Mouse (Mus musculus) heart, postnatal 0 days (tissue): ENCODE data around the gene Gm14862. TPM values are rescaled to one million over a fixed set of nuclear protein-coding genes. Genes with fewer than 3 reads are reported as not detected.

ENCODE experiments used
- ATAC-seq: fragments of 200-750 bp; cut with Nextera tagmentation; 2 replicates; pipeline ENCODE4 v1.8.0; 2017; ENCODE audit warnings: low read depth, moderate number of reproducible peaks, moderate library complexity; ENCODE audit not compliant: insufficient read depth
- DNase-seq: peaks from one replicate; pipeline ENCODE4 v3.0.0-alpha.2; 2016; ENCODE audit warnings: low spot score
- H3K27ac ChIP-seq: fragments of 300-500 bp; sonication (generic); 2 replicates; pipeline ENCODE4 v1.5.1; 2014; ENCODE audit warnings: low read depth, mild to moderate bottlenecking
- H3K27me3 ChIP-seq: fragments of 300-500 bp; sonication (generic); 2 replicates; pipeline ENCODE4 v1.6.1; 2014; ENCODE audit warnings: low read length, mixed read lengths; ENCODE audit not compliant: control insufficient read depth, insufficient read depth
- H3K36me3 ChIP-seq: fragments of 300-500 bp; sonication (generic); replicated peaks from 2 replicates; pipeline ENCODE4 v1.6.1; 2014; ENCODE audit warnings: low read length, mixed read lengths; ENCODE audit not compliant: control insufficient read depth, insufficient read depth
- H3K4me1 ChIP-seq: fragments of 300-500 bp; sonication (generic); 2 replicates; pipeline ENCODE4 v1.6.1; 2014; ENCODE audit warnings: antibody characterized with exemption; ENCODE audit not compliant: control insufficient read depth, insufficient read depth
- H3K4me2 ChIP-seq: fragments of 300-500 bp; sonication (generic); 2 replicates; pipeline ENCODE4 v1.6.1; 2014; ENCODE audit warnings: low read depth, mild to moderate bottlenecking, low read length, moderate library complexity
- H3K4me3 ChIP-seq: fragments of 300-500 bp; sonication (generic); 2 replicates; pipeline ENCODE4 v1.5.1; 2014; ENCODE audit warnings: low read depth, low read length
- H3K9ac ChIP-seq: fragments of 300-500 bp; sonication (generic); replicated peaks from 2 replicates; pipeline ENCODE4 v1.6.1; 2014; ENCODE audit warnings: low read depth, low read length, mixed read lengths
- H3K9me3 ChIP-seq: fragments of 300-500 bp; sonication (generic); replicated peaks from 2 replicates; pipeline ENCODE4 v1.6.1; 2016; ENCODE audit warnings: low read length; ENCODE audit not compliant: control insufficient read depth
- CTCF ChIP-seq: IDR thresholded peaks from 2 replicates; pipeline ENCODE4 v1.5.1; 2016; ENCODE audit warnings: antibody characterized with exemption, control low read depth, low read depth
- EP300 ChIP-seq: IDR thresholded peaks from 2 replicates; pipeline ENCODE4 v1.6.1; 2016; ENCODE audit warnings: antibody characterized with exemption, low read depth
- WGBS: fragments of 180-500 bp; shearing (Covaris S2); extraction: QIAGEN DNeasy Blood & Tissue Kit; methylation state at CpG from one replicate; pipeline ENCODE4 v1.1.7; 2014; 5-methylcytosine and 5-hydroxymethylcytosine counted together
- polyA plus RNA-seq: library from polyadenylated mRNA; unstranded; fragments of >200 nt; fragmentation: Nextera tagmentation; extraction: Ambion mirVana; gene quantifications from 2 replicates; pipeline ENCODE4 v1.2.1, GENCODE M21; 2015
- total RNA-seq: library from RNA; depleted of rRNA; stranded (reverse); fragments of >200 nt; gene quantifications from 2 replicates; pipeline ENCODE4 v1.2.3, GENCODE M21; 2014; ENCODE audit warnings: low replicate concordance

The Gm14862 gene
- total and polyA plus RNA-seq, 2 experiments from 2014 or later, result not detected

DNA sequence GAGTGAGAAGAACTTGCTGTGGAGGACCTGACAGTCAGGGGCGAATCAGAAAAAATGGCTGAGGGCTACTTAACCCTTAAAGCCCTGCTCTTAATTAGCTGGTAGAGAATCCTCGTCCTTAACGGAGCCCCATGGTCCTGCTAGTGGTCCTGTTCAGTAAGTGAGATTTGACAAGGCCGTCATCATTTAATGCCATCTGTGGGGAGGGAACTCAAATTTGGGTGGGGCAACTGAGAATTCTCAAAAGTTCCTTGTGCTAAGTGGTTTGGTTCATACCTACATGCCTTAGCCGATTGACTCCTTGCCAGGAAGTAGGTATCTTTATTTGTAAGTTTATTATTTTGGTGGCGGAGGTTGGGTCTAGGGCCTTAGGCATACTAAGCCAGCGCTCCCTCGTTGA lies 17.6 kb upstream of the Gm14862 start:
- no peak for ATAC-seq
- H3K9ac ChIP-seq, result no peak overlapping the region
- no peak overlapping the region for H3K4me2 ChIP-seq
- no peaks in the 10 kb centered on the region for H3K27me3 ChIP-seq
- DNase-seq, result no peak
- H3K4me1 ChIP-seq, result no peaks in the 10 kb centered on the region
- H3K36me3 ChIP-seq, result no peaks in the 10 kb centered on the region
- no peak overlapping the region for H3K27ac ChIP-seq
- 75% methylated on average over 8 of the region's 8 CpGs for WGBS
- H3K9me3 ChIP-seq, result no peaks in the 10 kb centered on the region
- H3K4me3 ChIP-seq, result no peak overlapping the region
- no peak for TF ChIP-seq EP300
- no peak for TF ChIP-seq CTCF

DNA sequence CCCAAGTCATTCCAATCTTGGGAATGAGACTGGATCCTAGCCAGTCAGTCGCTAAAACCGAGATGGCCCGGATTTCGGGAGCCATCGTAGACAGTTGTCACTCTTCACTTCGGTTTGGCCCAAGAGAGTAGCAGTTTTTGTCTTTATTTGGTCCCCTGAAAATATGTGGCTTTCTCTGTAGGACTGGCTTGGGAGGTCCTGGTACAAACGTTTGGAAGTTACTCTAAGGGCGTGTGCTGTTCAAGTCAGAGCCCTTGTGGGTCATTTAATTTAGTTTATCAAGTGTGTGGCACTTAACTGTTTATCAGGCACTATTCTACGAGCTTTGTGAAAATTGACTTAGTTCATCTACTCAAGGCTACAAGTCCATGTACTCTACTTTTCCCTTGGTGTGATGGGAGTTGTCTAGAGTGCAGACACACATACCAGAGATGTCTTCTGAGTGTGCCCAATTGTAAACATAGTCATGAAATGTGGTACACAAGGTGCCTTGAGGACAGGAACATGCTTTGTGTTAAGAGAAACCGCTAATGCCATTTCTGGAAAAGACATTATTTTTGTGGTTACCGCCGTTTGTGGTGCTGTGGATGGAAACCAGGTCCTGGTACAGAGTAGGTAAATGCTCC lies 16.8 kb upstream of the Gm14862 start:
- H3K27ac ChIP-seq, result peak overlapping the region; percentile 81
- H3K4me1 ChIP-seq, result no peaks in the 10 kb centered on the region
- no peak for TF ChIP-seq CTCF
- H3K36me3 ChIP-seq, result no peaks in the 10 kb centered on the region
- H3K9ac ChIP-seq, result peak overlapping the region; percentile 56
- H3K27me3 ChIP-seq, result no peaks in the 10 kb centered on the region
- H3K4me3 ChIP-seq, result peak overlapping the region; percentile 68
- H3K9me3 ChIP-seq, result no peaks in the 10 kb centered on the region
- peak overlapping the region; percentile 61 for H3K4me2 ChIP-seq
- 57% methylated on average over 12 of the region's 12 CpGs for WGBS
- ATAC-seq (no peak), DNase-seq (no peak)

DNA sequence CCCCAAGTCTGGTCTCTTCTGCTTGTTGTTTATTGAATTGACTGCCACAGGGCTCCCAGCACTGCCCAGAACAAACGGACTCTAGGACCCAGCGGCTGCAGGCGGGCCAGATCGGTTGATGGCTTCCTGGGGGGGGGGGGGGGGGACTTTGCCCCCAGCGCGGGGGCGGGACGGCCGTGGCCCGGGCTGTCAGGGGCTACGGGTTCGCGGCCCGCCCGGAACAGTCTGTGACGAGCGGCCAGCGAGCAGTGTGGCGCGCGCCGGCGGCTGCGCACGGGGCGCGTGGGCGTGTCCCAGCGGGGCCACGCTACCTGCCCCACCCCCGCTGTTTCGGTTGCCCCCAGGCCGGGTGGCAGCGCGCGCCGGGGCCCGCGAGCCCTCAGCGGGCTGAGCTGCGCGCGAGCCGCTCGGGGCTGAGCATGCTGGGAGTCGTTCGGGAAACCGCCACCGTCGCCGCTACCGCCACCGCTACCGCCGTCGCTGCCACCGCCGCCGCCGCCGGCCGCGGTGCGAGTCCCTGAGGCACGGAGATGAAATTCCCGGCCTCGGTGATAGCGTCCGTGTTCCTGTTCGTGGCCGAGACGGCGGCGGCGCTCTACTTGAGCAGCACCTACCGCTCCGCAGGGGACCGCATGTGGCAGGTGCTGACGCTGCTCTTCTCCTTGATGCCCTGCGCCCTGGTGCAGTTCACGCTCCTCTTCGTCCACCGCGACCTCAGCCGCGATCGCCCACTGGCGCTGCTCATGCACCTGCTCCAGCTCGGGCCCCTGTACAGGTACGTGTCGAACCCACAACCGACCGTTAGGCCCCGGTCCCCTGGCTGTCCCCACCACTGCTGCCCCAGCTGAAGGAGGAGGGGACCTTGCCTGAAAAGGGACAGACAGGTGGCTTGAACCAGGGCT lies 16.0 kb upstream of the Gm14862 start, which contains the start of gene Xk:
Gene Xk, plus strand, starts transcription at position 297 of the 902 bp plus-strand sequence.
- Histone ChIP-seq H3K27ac (peak within 1 kb of the TSS; percentile 81), H3K9me3 (no peaks in the 10 kb centered on the region), H3K27me3 (no peaks in the 10 kb centered on the region), H3K4me2 (peak within 1 kb of the TSS; percentile 61), H3K36me3 (no peaks in the 10 kb centered on the region), H3K4me1 (no peaks in the 10 kb centered on the region), H3K9ac (peak within 1 kb of the TSS; percentile 56), H3K4me3 (peak within 1 kb of the TSS; percentile 68)
- no peak for DNase-seq
- 9% methylated on average over 21 of the region's 94 CpGs for WGBS
- TF ChIP-seq CTCF, result no peak
- TF ChIP-seq EP300, result no peak
- ATAC-seq, result peak; percentile 87

DNA sequence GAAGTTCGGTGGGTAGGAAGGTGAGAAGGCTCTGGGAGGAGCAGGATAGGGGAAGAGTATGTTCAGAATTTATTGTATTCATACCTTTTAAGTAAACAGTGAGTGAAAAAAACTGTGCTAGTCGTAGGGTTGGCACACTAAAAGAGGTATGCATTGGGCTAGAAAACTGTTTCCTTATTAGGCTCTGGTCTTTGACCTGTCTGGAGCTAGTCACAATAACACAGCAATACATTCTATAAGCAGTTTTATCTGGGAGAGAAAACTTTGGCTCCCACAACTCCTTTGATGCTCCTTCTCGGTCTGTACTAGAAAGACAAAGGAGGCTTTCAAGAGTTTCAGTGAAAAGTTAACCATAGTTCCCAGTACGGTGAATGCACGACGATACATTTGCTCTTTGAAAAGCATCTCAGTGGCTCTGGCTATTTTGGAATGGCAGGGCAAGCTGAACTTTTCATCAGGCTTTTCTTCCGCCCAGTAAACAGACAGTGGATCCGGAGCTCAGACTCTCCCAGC lies 15.3 kb upstream of the Gm14862 start:
- 0 out of 2 replicates have a peak, but pooled peaks have one; percentile 3 for ATAC-seq
- Histone ChIP-seq H3K27ac (peak overlapping the region; percentile 81), H3K9me3 (no peaks in the 10 kb centered on the region), H3K27me3 (no peaks in the 10 kb centered on the region), H3K9ac (no peak overlapping the region; the same call in 1 of the 2 replicates), H3K36me3 (no peaks in the 10 kb centered on the region), H3K4me2 (peak overlapping the region; percentile 61), H3K4me3 (peak overlapping the region; percentile 68), H3K4me1 (no peaks in the 10 kb centered on the region)
- WGBS, result 23% methylated on average over 8 of the region's 8 CpGs
- TF ChIP-seq EP300, result no peak
- TF ChIP-seq CTCF, result no peak
- no peak for DNase-seq

DNA sequence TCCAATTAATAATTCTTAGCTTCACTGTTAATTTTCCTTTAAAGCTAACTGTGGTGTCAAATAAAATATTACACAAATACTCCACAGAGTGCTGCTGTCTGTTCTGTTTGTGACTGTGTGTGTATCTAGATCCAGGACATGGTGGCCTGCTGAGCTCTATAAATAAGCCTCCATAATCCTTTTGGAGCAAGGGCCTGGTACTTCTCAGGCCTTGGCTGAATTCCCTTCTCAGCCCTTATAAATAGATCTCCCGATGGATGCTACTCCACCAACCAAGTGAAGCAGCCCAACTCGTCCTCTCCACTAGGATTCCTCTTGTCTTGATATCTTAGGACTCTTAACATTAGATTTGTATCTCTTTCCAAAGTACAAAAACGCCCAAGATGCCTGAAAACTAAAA lies 14.4 kb upstream of the Gm14862 start:
- no peaks in the 10 kb centered on the region for H3K36me3 ChIP-seq
- H3K4me3 ChIP-seq, result no peak overlapping the region
- no peaks in the 10 kb centered on the region for H3K9me3 ChIP-seq
- no peak for TF ChIP-seq EP300
- no peak overlapping the region for H3K4me2 ChIP-seq
- no peaks in the 10 kb centered on the region for H3K27me3 ChIP-seq
- no peak; the same call in 1 of the 2 replicates for ATAC-seq
- H3K9ac ChIP-seq, result no peak overlapping the region
- H3K27ac ChIP-seq, result peak overlapping the region; percentile 81
- WGBS, result 35% methylated on average over 3 of the region's 3 CpGs
- peak; percentile 30 for DNase-seq
- no peaks in the 10 kb centered on the region for H3K4me1 ChIP-seq
